Mouse (Mus musculus) liver, postnatal 0 days (tissue): ENCODE results near the gene Skp1a.

Experiments used
- CTCF ChIP-seq: sonication (generic); IDR thresholded peaks from 2 replicates; pipeline ENCODE4 v1.5.1; 2016; ENCODE audit warnings: antibody characterized with exemption, low read depth
- EP300 ChIP-seq: IDR thresholded peaks from 2 replicates; pipeline ENCODE4 v1.6.1; 2016; ENCODE audit warnings: antibody characterized with exemption, low read depth, mild to moderate bottlenecking

- no peak for TF ChIP-seq EP300
- no peak for TF ChIP-seq CTCF
These were observed 4.7 kb upstream of the Skp1a start for GRCm38 (mm10) chr11:52227053-52227452.
